Mouse (Mus musculus) heart, adult 2 months (tissue): ENCODE measurements around the gene Rsl1d1.

Experiments
- CTCF ChIP-seq: fragments of 200-600 bp; IDR thresholded peaks from 2 replicates; pipeline ENCODE4 v1.8.1; 2022; ENCODE audit warnings: antibody characterized with exemption, mild to moderate bottlenecking, moderate library complexity
- POLR2A ChIP-seq: fragments of 200-500 bp; IDR thresholded peaks from 2 replicates; pipeline ENCODE4 v1.6.1; 2011; ENCODE audit warnings: mild to moderate bottlenecking, low read depth, low read length, control low read depth; ENCODE audit not compliant: insufficient read depth

DNA sequence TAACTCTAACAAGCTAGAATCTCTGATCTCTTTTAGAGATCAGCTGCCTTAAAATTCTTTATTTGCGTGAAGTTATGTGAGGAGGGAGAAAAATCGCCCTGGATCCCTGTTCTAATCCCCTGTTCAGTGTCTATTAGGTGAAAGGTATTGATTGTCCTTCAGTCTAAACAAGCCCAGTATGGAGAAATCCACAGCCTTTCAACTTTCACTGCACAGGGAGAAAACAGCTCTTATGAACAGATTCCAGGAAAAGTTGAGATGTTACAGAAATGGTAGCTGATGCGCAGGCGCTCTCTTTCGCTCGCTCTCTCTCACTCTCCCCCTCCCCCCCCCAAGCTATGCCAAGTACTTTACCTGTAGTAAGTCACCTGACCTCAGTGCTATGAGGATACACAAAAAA lies 31.5 kb downstream of the Rsl1d1 start:
- TF ChIP-seq POLR2A (no peak), CTCF (no peak)
